In genomic region chr1:178820556-178821435, GRCm38 (mm10) we compare ENCODE assay signal across 10 mouse cellular contexts.
DNase-seq lines count a peak whose midpoint lies in the region; ATAC-seq lines count a peak whose summit lies in the region.
"Had no signal": no experiment of that assay in that cellular context is flagged by ENCODE, and none has a peak within 500 bp of the region (broad histone marks: within the 10 kb centered on the region; RNA-seq: fewer than 3 reads in every experiment).

No protein-coding gene starts in this region.

- no peaks in the 10 kb centered on the region for H3K9me3 ChIP-seq in limb, embryonic 13.5 days

- WGBS in limb, embryonic 13.5 days: 37% methylated on average over 14 of the region's 14 CpGs

- peak overlapping the region; percentile 27 for H3K4me2 ChIP-seq in limb, embryonic 13.5 days (replicated peaks)

- DNase-seq in embryo, embryonic 10.5 days (ENCODE audit: low spot score): peak; percentile 33
- DNase-seq in embryo, embryonic 9.5 days (ENCODE audit: extremely low spot score): no peak
- DNase-seq in retina, postnatal 1 day: peak; percentile 93
- no peak for DNase-seq in retina, embryonic 14.5 days (ENCODE audit: low spot score)
- DNase-seq in left cerebral cortex, adult 11 months (ENCODE audit: low spot score): no peak
- DNase-seq in urinary bladder, postnatal 10 days (ENCODE audit: low spot score): no peak
- DNase-seq in cerebellum, adult 9-10 months: no peak
- DNase-seq: kidney, adult 11 months; lung, postnatal 4 days had no signal

- no peak overlapping the region for H3K9ac ChIP-seq in limb, embryonic 13.5 days

- peak; percentile 86 for ATAC-seq in limb, embryonic 13.5 days (ENCODE audit: low FRiP score, low read depth)

- H3K4me1 ChIP-seq in limb, embryonic 13.5 days: peaks cover 42% of the 10 kb centered on the region

- H3K36me3 ChIP-seq in limb, embryonic 13.5 days: peaks cover 16% of the 10 kb centered on the region; the same call in 1 of the 2 replicates

- 0 out of 2 replicates have a peak overlapping the region, but pooled peaks have one; percentile 1 for H3K4me3 ChIP-seq in limb, embryonic 13.5 days

- H3K27me3 ChIP-seq in limb, embryonic 13.5 days: no peaks in the 10 kb centered on the region

- H3K27ac ChIP-seq in limb, embryonic 13.5 days: peak overlapping the region; percentile 63

Comparison
In these comparisons a context has a peak if more than half of its experiments do, and no peak if none do; other contexts are left out.
1. DNase-seq: peak in embryo, embryonic 10.5 days (single experiment) and retina, postnatal 1 day (single experiment); none in embryo, embryonic 9.5 days (single experiment), retina, embryonic 14.5 days (single experiment), left cerebral cortex, adult 11 months (single experiment), urinary bladder, postnatal 10 days (single experiment) and cerebellum, adult 9-10 months (single experiment).